Mouse (Mus musculus): ENCODE measurements around the gene Slc40a1.

DNA sequence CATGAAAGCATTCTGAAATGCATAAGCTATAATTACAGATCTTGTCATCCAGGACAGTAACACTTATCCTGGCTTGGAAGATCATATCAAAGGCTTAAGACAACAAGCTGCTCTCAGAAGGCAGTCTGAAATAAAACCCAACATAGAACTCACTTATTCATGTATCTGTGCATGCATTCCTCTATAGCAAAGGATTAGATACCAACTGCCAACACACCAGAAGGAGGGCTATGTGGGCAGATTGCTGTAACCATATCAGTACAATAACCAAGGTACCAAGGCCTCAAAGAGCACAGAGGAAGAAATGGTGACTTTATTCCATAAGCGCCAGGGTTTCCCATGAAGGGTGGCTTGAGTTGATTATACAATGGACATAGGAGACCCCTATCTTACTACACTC, 6.6 kb downstream of the Slc40a1 start:
- TF ChIP-seq CTCF (IDR thresholded peaks at IDR 0.05) (no peak), EP300 (IDR thresholded peaks at IDR 0.05) (no peak)
